Mouse (Mus musculus) intestine, postnatal 0 days (tissue): ENCODE measurements around the gene Alkbh7. TPM values are rescaled to one million over a fixed set of nuclear protein-coding genes. Genes with fewer than 3 reads are reported as not detected.

Experiments
- ATAC-seq: fragments of 200-750 bp; cut with Nextera tagmentation; 2 replicates; pipeline ENCODE4 v1.8.0; 2017; ENCODE audit warnings: mild to moderate bottlenecking, moderate TSS enrichment, moderate library complexity
- H3K27ac ChIP-seq: fragments of 300-500 bp; sonication (generic); 2 replicates; pipeline ENCODE4 v1.5.1; 2014; ENCODE audit warnings: mild to moderate bottlenecking, low read depth, low read length, moderate library complexity
- H3K27me3 ChIP-seq: fragments of 300-500 bp; sonication (generic); replicated peaks from 2 replicates; pipeline ENCODE4 v1.6.1; 2014; ENCODE audit warnings: low read length, mixed read lengths; ENCODE audit not compliant: control insufficient read depth, insufficient read depth
- H3K36me3 ChIP-seq: fragments of 300-500 bp; sonication (generic); 2 replicates; pipeline ENCODE4 v1.6.1; 2014; ENCODE audit warnings: mild to moderate bottlenecking, moderate library complexity; ENCODE audit not compliant: control insufficient read depth, insufficient read depth
- H3K4me1 ChIP-seq: fragments of 300-500 bp; sonication (generic); replicated peaks from 2 replicates; pipeline ENCODE4 v1.6.1; 2014; ENCODE audit warnings: antibody characterized with exemption, low read length, mixed read lengths; ENCODE audit not compliant: control insufficient read depth, insufficient read depth
- H3K4me2 ChIP-seq: fragments of 300-500 bp; sonication (generic); replicated peaks from 2 replicates; pipeline ENCODE4 v1.6.1; 2014; ENCODE audit warnings: low read depth, mild to moderate bottlenecking, moderate library complexity
- H3K4me3 ChIP-seq: fragments of 300-500 bp; sonication (generic); 2 replicates; pipeline ENCODE4 v1.5.1; 2014; ENCODE audit warnings: low read depth, low read length
- H3K9ac ChIP-seq: fragments of 300-500 bp; sonication (generic); 2 replicates; pipeline ENCODE4 v1.6.1; 2014; ENCODE audit warnings: mild to moderate bottlenecking, low read depth, low read length
- H3K9me3 ChIP-seq: fragments of 300-500 bp; sonication (generic); 2 replicates; pipeline ENCODE4 v1.6.1; 2016; ENCODE audit warnings: mixed run types; ENCODE audit not compliant: control insufficient read depth
- CTCF ChIP-seq: sonication (generic); IDR thresholded peaks from 2 replicates; pipeline ENCODE4 v1.5.1; 2016; ENCODE audit warnings: low read depth, mild to moderate bottlenecking, control low read depth, antibody characterized with exemption, moderate library complexity
- WGBS: fragments of 180-500 bp; shearing (Covaris S2); extraction: QIAGEN DNeasy Blood & Tissue Kit; methylation state at CpG from one replicate; pipeline ENCODE4 v1.1.7; 2014; 5-methylcytosine and 5-hydroxymethylcytosine counted together
- polyA plus RNA-seq: library from polyadenylated mRNA; unstranded; fragments of >200 nt; fragmentation: Nextera tagmentation; extraction: Ambion mirVana; gene quantifications from 2 replicates; pipeline ENCODE4 v1.2.1, GENCODE M21; 2015

The Alkbh7 gene
- polyA plus RNA-seq, 1 experiment from 2014 or later, result 25.7 TPM

DNA sequence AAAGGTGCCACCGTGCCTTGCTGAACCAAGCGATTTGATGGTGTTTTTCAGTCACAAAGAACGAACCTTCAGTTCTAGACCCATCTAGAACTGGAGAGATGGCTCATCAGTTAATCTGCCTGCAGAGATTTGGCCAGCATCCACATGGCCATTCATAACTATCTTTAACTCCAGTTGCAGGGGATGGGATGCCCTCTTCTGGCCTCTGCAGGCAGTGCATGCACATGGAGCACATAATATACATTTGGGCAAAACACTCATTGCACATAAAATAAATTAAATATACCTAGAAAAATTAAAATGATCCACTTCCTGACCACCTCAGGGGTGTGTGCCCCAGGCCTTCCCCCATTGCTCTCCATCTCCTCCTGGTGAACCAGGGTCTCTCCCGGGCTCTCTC, 35.3 kb upstream of the Alkbh7 start:
- no peak for ATAC-seq
- peak; percentile 36; the same call in 1 of the 2 replicates for TF ChIP-seq CTCF

GRCm38 (mm10) chr17:56962642-56963405, 34.3 kb upstream of the Alkbh7 start:
- H3K4me1 ChIP-seq, result no peaks in the 10 kb centered on the region
- no peak overlapping the region for H3K27ac ChIP-seq
- no peaks in the 10 kb centered on the region for H3K36me3 ChIP-seq
- H3K9me3 ChIP-seq, result no peaks in the 10 kb centered on the region
- no peak overlapping the region for H3K4me2 ChIP-seq
- TF ChIP-seq CTCF, result no peak
- 71% methylated on average over 5 of the region's 5 CpGs for WGBS
- no peak overlapping the region for H3K9ac ChIP-seq
- no peak overlapping the region for H3K4me3 ChIP-seq
- H3K27me3 ChIP-seq, result no peaks in the 10 kb centered on the region
- 0 out of 2 replicates have a peak, but pooled peaks have one; percentile 9 for ATAC-seq

More for the DNA sequence above, 35.3 kb upstream of the Alkbh7 start:
- Histone ChIP-seq H3K9ac (no peak overlapping the region), H3K4me3 (no peak overlapping the region), H3K27ac (no peak overlapping the region), H3K9me3 (no peaks in the 10 kb centered on the region), H3K4me2 (no peak overlapping the region), H3K27me3 (no peaks in the 10 kb centered on the region), H3K4me1 (no peaks in the 10 kb centered on the region), H3K36me3 (no peaks in the 10 kb centered on the region)
- WGBS, result 92% methylated on average over 4 of the region's 4 CpGs

DNA sequence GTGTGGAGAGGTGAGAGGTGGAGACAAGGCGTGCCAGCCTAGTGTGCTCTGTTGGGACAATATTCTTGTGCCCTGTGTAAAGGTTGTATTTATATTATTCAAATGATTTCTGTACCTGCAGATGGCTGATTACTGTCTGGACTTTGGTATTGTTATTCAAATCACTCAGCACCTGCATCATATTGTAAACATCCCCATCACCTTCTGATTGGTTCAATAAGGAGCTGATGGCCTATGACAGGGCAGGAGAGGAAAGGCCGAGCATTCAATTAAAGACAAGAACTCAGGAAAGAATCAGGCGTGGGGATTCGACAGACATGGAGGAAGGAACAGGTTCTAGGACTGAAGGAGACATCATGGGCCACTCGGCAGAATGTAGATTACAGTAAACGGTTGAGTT, 33.5 kb upstream of the Alkbh7 start:
- WGBS, result 49% methylated on average over 6 of the region's 6 CpGs
- Histone ChIP-seq H3K4me2 (no peak overlapping the region), H3K4me1 (no peaks in the 10 kb centered on the region), H3K27ac (no peak overlapping the region), H3K4me3 (no peak overlapping the region), H3K27me3 (no peaks in the 10 kb centered on the region), H3K9me3 (no peaks in the 10 kb centered on the region), H3K36me3 (no peaks in the 10 kb centered on the region), H3K9ac (no peak overlapping the region)
- peak; percentile 95 for ATAC-seq
- TF ChIP-seq CTCF, result no peak

DNA sequence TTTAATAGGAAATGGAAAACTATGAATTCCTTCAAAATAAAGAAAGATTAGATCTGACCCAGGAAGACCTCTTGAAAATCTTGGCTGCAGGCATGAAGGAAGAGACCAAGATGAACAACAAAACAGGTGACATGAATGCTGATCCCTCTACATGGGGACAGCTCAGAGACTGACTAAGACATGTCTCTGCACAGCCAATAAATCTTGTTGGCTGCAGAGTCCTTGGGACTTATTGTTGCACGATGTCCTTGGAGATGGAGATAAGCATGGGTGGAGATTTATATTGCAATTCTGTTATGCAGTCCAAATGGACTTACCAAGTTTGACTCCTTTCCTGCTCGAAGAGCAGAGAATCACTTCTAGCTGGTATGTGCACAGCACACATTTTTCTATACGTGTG, 27.8 kb upstream of the Alkbh7 start:
- 24% methylated on average over 3 of the region's 3 CpGs for WGBS
- ATAC-seq, result no peak

GRCm38 (mm10) chr17:56970081-56970480, 27.1 kb upstream of the Alkbh7 start:
- Histone ChIP-seq H3K9me3 (no peaks in the 10 kb centered on the region), H3K27me3 (no peaks in the 10 kb centered on the region), H3K4me3 (no peak overlapping the region), H3K27ac (no peak overlapping the region), H3K9ac (no peak overlapping the region), H3K36me3 (no peaks in the 10 kb centered on the region), H3K4me2 (no peak overlapping the region), H3K4me1 (no peaks in the 10 kb centered on the region)
- TF ChIP-seq CTCF, result no peak
- no peak for ATAC-seq
- 76% methylated on average over 5 of the region's 5 CpGs for WGBS

More for the DNA sequence above, 27.8 kb upstream of the Alkbh7 start:
- no peaks in the 10 kb centered on the region for H3K4me1 ChIP-seq
- no peak overlapping the region for H3K4me3 ChIP-seq
- no peak overlapping the region for H3K4me2 ChIP-seq
- no peak for TF ChIP-seq CTCF
- H3K9ac ChIP-seq, result no peak overlapping the region
- no peak overlapping the region for H3K27ac ChIP-seq
- H3K9me3 ChIP-seq, result no peaks in the 10 kb centered on the region
- H3K36me3 ChIP-seq, result no peaks in the 10 kb centered on the region
- no peaks in the 10 kb centered on the region for H3K27me3 ChIP-seq

DNA sequence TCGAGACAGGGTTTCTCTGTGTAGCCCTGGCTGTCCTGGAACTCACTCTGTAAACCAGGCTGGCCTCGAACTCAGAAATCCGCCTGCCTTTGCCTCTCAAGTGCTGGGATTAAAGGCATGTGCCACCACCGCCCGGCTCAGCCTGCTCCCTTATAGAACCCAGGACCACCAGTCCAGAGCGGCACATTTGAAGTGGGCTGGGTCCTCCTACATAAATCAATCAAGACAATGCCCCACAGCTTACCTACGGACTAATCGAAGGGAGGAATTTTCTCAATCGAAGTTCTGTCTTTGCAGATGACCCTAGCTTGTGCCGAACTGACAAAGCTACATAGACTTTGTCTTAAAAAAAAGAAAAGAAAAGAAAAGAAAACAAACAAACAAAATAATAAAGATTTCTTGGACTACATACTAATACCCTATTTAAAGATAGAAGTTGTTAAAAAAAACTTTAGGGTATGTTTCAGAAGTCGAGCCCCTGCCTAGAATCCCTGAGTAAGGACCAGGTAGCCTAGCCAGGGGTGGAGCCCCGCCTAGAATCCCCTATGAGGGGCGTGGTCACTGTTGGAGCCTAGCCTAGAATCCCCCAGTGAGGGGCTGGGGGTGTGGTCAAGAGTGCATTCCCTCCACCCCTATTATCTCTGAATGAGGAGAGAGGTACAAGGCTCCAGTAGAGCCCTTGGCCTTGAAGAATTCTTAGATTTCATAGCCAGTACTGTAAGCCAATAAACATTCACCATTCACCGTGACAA, 23.0 kb upstream of the Alkbh7 start:
- H3K4me2 ChIP-seq, result no peak overlapping the region
- no peak for TF ChIP-seq CTCF
- no peak for ATAC-seq
- no peak overlapping the region for H3K9ac ChIP-seq
- H3K27ac ChIP-seq, result no peak overlapping the region
- H3K4me1 ChIP-seq, result peaks cover 3% of the 10 kb centered on the region; the same call in 1 of the 2 replicates
- H3K4me3 ChIP-seq, result no peak overlapping the region
- 65% methylated on average over 13 of the region's 14 CpGs for WGBS
- H3K9me3 ChIP-seq, result no peaks in the 10 kb centered on the region
- no peaks in the 10 kb centered on the region for H3K36me3 ChIP-seq
- no peaks in the 10 kb centered on the region for H3K27me3 ChIP-seq
